Mouse (Mus musculus) cerebellum, postnatal 36 days (tissue): Measurements from ENCODE around the gene Ccdc106.

Source experiments
- DNase-seq, 2 experiments: peaks; one replicate each; pipeline ENCODE4 v3.0.0; 2021 to 2022; ENCODE audit warnings: mixed read lengths in 2 of 2

Gene Ccdc106

GRCm38 (mm10) chr7:5083325-5084105, 63.2 kb downstream of the Ccdc106 start:
- no peak for DNase-seq

GRCm38 (mm10) chr7:5085512-5085911, 65.2 kb downstream of the Ccdc106 start:
- DNase-seq, result no peak

GRCm38 (mm10) chr7:5086921-5087440, 66.6 kb downstream of the Ccdc106 start:
- DNase-seq, result no peak

- DNase-seq, result no peak
Measured at GRCm38 (mm10) chr7:5087886-5088285, 67.5 kb downstream of the Ccdc106 start.

- no peak for DNase-seq
Measured at GRCm38 (mm10) chr7:5089853-5090252, 69.5 kb downstream of the Ccdc106 start.

GRCm38 (mm10) chr7:5091008-5091728, 70.8 kb downstream of the Ccdc106 start:
- DNase-seq, result no peak

- DNase-seq, result no peak
Measured at GRCm38 (mm10) chr7:5092381-5092780, 72.0 kb downstream of the Ccdc106 start.

- no peak for DNase-seq
Measured at GRCm38 (mm10) chr7:5092831-5093510, 72.6 kb downstream of the Ccdc106 start.

GRCm38 (mm10) chr7:5098769-5099168, 78.4 kb downstream of the Ccdc106 start:
- DNase-seq, result no peak

- DNase-seq, result no peak
Measured at GRCm38 (mm10) chr7:5099796-5100195, 79.4 kb downstream of the Ccdc106 start.

- DNase-seq, result no peak
Measured at GRCm38 (mm10) chr7:5101066-5101663, 80.8 kb downstream of the Ccdc106 start.

GRCm38 (mm10) chr7:5102564-5102963, 82.2 kb downstream of the Ccdc106 start:
- no peak for DNase-seq

- no peak for DNase-seq
Measured at GRCm38 (mm10) chr7:5108272-5108671, 87.9 kb downstream of the Ccdc106 start.

- DNase-seq, result no peak
Measured at GRCm38 (mm10) chr7:5109301-5109700, 88.9 kb downstream of the Ccdc106 start.
